Mouse (Mus musculus) kidney, postnatal 14 days (tissue): ENCODE measurements at regions not wholly inside any gene's neighbourhood (a gene's known extent, or its start where the extent isn't known, plus 50 kb on each side); places are given as distances from the start of the nearest gene placed in this dataset.
"Not testable (repeated sequence)": the region's sequence is repeated elsewhere in the genome, so short reads cannot be mapped to it uniquely, and the experiment has no call there.

Experiments used
- DNase-seq: peaks from one replicate; pipeline ENCODE4 v3.0.0; 2022; ENCODE audit warnings: mixed read lengths

DNA sequence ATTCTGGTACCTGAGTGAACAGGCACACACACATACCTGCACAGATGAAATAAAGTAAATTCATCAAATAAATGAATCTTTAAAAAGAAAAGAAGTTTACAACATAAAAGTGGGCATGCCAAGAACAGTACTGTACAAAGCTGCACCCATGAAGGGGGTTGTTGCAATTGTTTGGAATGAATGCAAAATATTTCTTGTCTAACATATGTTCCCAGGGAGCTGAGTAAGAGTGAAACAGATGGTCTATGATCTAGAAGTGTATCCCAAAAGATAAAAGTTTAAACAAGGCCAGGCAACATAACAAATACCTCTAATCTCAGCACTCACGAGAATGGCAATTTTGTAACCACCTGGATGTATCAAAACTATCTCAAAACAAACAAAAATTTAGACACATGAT lies 1685.5 kb upstream of the Dsel start:
- no peak for DNase-seq

DNA sequence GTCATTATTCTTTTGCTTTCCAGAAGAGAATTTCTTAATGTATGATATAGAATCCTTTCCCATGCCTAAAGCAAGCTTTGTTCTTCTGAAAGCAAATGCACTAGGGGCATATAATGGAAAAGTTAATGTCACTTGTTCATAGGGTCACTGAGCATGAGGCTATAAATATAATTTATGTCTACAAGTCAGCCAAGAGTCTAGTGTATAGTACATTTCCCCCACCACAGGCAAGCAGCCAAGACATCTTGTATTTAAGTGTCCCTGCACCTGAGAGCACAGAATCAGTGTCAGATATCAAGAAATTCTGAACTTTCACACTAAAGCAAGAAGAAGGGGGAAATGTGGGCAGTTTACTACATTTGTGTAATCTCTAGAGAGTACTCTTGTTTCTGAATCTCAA lies 1675.3 kb upstream of the Dsel start:
- no peak for DNase-seq

DNA sequence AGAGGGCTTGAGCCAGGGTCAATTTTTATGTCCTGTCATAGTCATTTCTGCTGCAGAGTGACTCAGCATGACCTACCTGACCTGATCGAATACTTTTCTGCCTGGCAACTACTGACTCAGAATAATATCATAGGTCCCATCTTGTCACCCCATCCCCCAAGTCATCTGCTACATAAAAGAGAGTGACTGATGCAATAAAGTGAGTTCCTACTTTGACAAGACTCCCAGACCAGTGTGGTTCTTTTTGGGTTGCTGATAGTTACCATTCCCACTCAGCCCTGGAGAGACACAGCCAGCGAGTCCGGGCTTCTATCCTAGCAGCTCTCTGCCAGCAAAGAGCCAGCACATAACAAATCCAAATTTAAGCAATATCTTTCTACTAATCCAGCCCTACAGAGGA lies 1665.8 kb upstream of the Dsel start:
- no peak for DNase-seq

DNA sequence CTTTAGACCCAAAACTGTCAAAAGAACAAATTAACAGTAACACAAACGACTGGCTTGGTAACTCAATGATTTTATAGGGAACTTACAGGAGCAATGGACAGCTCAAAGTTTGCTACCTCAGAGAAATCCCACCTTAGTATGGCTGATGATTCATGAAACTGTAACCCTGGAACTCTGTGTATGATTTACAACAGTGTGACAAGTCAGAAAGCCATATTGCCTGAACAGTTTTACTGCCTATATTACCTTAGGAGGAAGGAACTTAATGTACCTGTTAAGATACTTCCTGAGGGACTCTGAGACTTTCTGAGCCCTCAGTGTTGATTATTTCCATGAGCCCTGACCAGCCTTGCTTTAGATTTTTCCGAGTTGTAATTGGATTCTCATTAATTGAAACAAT lies 1631.3 kb upstream of the Dsel start:
- DNase-seq = no peak

DNA sequence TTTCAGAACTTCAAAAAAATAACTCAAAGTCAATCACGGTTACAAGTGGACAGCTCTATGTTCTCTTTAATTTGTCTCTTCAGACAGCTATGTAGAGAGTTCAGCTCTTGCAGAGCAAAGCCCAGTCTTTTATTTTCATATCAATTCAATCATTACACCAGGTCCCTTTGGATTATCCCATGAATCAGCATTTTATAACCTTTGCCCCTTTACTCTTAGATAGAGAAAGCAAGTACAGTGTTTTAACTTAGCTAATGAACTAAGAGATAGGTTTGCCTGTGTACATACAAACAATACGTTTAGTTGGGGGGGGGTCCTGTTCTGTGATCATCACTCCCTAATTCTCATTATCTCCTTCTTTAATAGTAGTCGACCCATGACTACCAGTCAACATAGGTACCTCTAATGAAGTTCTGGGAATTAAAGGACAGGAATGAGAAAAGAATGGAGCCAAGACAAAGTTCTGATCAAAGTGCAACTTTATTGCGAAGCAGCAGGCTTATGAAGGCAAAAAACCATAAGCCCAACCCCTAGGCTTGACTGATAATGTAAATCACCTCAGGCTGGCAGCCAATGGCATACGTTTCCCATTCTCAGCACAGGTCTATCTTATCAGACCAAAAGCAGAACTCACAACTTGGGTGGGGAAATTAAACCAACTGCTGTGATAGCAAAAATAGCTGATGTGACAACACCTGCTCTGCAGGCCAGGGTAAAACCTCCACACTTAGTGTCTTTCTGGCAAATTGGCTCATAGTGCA lies 1625.7 kb upstream of the Dsel start:
- DNase-seq = no peak

DNA sequence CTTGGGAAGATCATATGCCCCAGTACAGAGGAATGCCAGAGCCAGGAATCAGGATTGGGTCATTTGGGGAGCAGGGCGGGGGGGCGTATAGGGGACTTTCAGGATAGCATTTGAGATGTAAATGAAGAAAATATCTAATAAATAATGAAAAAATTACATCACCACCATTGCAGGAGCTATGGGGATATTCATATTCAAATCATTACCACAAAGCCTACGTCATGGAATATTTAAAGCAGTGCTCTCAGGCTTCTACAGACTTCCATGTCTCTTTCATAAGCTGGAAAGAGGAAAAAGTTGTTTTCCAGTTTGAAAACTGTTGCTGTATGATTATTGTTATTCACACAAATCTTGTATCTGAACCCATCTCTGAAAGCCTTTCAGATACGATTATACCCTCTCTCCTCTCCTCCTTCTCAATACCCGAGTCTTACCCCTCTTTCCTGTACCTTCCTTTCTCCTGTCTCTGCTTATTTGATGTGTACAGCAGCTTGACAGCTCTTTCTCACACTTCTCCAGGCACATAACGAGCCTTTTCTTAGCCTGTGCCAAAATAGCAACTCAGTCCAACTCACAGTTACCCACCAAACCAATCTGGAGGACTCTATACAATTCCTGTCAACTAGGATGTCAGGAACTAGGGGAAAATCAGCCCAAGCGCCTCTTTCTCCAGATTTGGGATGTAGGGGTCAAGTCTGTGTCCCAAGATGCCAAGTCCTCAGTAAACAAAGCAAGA lies 1592.0 kb upstream of the Dsel start:
- DNase-seq = no peak

DNA sequence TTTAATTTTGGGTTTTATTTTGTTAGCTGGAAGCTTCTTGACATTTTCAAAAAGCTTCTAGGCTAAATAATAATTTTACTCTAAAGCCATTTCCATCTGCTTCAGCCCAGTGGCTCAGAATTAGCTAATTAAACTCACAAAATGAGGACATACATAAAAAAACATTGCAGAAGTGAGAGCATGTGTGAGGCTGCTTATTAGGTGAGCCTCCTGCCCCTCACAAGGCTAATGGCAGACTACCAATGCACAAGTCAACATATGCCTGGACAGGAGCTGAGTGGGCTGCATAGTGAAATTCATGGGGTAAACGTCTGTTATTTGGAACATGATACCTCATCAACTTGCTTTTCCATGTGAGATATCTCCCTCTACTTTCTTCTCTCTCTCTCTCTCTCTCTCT lies 1569.0 kb upstream of the Dsel start:
- no peak for DNase-seq

DNA sequence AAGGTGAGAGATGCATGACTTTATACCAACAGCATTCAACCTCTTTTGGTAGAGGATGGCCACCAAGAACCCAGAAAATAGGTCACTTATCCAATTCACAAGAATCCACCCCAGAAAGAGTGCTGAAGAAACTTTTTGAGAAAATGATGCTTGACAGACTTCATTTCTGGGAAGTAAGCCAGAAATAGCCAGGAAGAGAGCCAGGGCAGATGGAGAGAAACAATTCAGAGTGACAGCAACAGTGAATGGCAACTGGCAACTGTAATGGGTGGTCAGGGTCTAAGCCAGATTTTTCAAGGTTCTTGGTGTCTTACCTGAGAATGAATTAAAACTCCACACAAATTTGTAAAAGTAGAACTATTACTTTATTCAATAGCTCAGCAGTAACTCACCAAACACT lies 1566.5 kb upstream of the Dsel start:
- DNase-seq = no peak

DNA sequence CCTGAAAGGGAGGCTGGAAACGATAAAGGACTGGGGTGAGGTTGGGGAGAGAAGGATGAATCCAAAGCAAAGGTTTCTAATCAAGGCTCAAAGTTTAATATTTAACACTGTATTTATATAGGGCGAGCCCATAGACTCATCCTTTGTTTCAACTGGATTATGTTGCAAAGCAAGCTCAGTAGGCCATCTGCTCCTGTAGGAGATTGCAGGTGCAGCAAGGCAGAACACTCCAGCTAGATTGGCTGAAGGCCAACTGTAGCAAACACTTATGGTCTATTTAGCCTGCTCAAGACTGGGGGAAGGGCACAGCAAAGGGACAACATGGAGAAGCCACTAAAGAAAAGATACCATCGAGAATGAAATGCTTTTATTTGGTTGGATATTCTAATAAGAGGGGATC lies 1548.1 kb upstream of the Dsel start:
- DNase-seq = peak; percentile 12

DNA sequence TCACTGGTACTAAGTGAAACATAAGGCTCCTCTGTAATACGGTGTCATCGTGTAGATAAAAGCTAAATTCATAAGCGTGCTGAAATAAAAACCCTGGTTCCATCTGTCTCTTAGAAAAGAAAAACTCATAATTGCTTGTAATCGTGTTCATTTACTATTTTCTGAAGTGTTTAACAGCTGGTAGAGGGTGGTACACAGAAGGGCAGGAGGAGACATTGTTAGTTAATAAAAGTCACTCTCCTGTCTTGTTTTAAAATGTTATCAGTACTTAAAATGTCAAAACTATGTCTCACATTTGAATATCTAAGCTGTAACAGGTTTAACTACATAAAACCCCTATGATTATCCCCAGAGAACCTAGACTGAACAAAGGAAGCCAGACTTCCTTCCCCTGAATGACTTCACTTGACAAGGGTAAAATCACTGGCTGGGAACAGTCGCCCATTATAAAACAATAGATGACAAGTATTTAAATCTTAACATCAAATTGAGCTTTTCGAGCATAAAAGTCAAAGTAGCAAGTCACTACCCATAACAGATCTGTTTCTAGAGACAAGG lies 1530.6 kb upstream of the Dsel start:
- no peak for DNase-seq

DNA sequence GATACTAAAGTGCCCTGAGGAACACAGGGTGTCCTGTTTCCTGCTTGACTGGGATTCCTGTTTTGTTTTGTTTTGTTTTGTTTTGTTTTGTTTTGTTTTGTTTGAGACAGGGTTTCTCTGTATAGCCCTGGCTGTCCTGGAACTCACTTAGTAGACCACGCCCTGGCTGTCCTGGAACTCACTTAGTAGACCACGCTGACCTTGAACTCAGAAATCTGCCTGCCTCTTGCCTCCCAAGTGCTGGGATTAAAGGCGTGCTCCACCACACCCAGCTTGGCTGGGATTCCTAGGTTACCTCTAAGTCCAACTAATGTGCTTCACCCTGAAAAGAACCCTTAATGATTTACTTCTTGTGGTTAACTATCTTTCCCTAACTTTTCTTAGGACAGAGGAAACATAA lies 1529.6 kb upstream of the Dsel start:
- not testable (repeated sequence) for DNase-seq

DNA sequence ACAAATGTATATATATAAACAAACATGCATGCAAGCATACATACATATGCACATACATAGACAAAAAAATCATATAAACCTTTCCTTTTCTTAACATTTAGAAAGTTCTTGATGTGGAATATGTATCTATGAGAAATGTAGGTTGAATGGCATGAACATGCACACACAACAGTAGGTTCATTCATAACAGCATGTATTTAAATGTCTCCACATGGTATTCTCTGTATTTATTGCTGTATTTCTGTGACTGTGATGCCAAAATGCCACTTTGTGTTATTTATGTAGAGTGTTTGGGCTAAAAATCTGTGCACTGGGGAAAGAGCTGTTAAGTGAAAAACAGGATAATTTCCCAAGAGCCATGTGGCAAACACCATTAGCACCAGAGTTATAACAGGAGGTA lies 1528.2 kb upstream of the Dsel start:
- no peak for DNase-seq

DNA sequence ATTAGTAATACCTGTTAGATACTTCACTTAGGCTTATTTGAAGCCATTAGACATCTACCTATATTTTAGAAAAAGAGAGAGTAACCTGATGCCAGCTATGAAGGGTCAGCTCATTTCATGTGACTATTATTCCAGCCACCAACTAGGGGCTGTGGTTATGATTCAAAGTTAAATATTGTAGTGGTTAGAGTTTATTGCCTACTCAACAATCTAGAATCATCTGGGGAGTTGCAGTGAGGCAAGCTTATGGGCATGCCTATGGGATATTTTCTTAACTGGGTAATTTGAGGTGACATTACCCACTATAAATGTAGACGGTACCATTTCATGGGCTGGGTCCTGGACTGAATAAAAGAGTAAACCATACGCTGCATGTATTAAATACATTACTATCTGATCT lies 1525.2 kb upstream of the Dsel start:
- DNase-seq = no peak

DNA sequence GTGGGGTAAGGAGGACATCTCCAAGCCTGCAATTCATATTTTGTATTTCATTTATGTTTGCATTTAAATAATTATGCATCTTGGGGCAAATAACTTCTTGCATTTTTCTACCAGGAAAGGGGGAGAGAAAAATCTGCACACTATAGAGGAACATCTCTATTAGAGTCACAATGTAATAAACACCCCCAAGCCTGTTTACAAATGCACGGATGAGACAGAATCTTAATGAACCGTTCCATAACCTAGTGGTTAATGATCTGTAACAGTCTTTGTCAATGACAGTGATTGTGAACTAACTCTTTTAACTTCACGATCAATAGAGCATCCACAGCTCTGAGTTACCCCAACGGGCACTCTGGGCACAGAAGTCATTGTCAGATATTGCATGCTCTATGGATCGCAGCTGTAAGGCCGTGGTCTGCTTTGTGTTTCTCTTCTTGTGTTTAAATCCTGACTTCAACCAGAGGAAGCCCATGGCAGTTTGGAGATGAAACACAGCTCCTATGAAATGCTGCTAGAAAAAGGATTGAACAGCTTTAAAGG lies 1520.2 kb upstream of the Dsel start:
- DNase-seq = no peak

DNA sequence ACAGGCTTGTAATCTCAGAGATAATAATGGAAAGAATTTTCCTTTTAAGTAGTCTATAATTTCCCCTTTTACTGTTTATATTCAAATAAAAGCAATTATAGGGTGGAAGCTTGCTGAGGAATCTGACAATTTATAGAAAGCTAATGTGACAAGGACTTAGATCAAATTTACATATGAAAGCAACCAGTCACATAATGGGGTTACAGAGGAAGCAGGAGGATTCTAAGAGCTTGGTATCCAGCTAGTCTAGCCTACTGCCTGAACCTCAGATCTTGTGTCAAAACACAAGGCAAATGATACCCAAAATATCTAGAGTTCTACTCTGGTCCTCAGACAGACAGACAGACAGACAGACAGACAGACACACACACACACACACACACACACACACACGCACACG lies 1519.0 kb upstream of the Dsel start:
- DNase-seq = no peak

DNA sequence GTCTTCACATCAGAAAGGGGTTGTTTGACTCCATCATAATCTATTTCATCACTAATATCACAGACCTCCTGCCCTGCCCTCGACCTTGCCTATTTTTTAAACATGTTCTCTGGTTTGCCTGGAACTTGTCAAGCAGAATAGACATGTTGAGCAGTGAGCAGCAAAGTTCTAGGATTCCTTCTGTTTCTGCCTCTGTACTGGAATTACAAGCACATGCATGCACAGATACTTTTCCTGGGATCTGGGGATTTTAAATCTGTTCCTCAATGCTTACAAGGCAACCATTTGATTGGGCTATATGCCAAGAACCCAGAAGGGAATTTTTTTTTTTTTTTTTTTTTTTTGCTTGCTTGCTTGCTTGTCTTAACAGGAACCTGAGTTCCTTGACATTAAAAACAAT lies 1508.0 kb upstream of the Dsel start:
- DNase-seq = no peak

DNA sequence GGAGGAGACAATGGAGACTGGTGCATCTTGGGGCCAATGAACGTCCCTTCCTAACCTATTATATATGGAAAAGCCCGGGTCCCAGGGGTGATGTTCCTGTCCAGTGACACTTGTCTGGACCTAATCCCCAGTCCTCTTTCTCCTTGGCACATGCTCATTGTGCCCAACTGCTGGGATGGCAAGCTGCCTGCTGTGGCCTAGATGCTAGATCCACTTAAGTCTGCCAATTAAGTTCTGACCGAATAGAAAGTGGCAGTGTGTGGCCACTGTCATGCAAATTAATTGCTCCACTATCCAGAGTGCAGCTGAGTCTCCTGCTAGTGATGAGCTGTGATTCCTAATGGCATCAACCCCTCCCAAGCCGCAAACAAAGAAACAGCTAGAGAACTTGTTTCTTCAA lies 1493.5 kb upstream of the Dsel start:
- DNase-seq = no peak

DNA sequence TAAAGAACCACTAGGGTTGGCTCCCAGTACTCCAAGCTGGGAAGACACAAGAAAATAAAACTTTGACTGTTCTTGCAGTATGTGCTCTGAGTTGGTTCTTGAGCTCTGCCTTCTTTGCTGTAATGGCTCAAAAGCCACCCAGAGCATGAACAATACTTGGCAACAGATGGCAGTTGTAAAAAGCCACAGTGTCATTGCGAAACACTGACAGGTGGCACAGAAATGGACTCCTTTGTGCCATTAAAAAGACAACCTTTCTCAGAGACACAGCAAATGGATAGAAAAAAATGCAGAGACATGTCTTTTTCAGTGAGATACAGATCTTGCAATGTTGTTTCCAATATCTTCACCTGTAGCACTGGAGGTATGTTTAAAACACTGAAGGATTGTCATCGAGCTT lies 1443.3 kb upstream of the Dsel start:
- no peak for DNase-seq

DNA sequence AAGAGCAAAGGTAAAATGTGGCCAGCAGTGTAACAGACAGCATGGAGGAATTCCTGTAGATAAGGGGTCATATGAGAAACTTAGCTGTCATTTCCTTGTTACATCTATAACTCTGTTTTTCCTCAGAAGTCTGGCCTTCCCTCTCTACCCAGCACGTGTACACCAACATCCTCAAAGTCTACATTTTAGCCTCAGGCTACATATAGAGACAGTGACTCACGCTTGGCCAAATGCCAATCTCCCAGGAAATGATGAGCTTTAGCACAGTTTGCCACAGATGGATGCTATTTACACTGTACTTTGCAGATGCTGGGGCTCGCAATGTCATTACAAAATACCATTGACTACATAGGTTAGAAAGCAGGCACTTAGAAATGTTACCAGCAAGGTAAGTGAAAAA lies 1433.1 kb upstream of the Dsel start:
- DNase-seq = no peak

DNA sequence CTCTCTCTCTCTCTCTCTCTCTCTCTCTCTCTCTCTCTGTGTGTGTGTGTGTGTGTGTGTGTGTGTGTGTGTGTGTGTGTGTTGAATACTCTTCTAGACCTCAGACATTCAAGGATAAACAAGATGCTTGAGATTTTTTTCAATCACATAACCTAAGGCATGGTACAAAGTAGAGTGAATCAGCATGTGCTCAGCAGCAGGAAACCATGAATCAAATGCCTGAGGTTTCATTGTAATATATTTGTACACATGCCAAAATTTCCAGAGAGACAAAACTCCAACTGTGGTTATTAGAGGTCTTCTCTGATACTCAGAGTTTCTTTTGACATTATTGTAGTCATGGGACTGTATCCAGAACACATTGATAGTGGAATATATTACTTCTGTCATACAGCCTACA lies 1423.5 kb upstream of the Dsel start:
- DNase-seq = no peak

DNA sequence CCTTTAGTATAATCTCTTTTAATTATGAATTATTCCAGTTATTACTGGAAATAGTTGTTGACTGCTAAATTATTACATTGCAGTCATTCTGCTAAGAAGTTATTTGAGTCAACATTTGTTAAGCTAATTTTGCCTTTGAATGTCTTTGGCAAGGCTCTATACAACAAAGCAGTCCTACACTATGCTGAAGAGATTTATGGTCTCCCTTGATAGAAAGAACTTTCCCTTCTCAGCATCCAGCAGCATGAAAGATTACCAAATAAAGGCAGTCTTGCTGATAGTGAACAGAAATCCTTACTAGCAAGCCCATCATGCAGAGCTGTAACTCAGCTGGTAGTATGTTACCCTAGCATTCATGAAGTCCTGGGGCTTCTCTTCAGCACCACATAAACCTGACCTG lies 1419.4 kb upstream of the Dsel start:
- no peak for DNase-seq

DNA sequence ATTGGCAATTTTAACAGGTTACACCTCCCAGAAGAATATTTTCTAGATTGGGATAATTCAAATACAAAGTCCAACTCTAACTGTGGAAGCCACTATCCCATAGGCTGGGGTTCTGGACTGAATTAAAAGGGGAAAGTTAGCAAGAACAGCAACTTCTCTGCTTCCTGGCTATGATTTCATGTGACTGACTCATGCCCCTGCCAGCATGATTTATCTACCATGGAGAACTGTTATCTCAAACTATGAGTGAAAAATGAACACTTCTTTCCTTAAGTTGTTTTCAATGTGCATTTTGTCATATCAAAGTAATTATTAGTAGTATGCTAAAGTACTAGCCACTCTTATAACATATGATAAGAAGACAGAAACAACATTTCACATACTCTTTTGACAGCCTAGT lies 1394.7 kb upstream of the Dsel start:
- DNase-seq = no peak

DNA sequence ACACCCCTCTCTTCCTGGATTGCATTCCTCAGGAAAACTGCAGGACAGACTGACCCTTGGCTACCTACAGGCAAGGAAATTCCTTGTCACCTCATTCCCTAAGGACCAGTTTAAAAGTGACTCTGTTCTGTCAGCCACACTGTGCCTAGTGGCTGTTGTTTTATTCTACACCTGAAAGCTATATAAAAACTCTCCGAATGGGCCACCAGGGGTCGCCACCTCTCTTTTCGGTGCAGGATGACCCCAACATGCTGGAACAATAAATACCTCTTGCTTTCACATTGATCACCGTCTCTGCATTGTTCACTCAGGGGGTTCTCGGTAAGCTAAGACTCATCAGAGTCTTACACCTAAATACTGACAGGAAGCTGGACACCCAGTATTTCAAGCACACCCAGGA lies 1382.6 kb upstream of the Dsel start:
- DNase-seq = no peak

DNA sequence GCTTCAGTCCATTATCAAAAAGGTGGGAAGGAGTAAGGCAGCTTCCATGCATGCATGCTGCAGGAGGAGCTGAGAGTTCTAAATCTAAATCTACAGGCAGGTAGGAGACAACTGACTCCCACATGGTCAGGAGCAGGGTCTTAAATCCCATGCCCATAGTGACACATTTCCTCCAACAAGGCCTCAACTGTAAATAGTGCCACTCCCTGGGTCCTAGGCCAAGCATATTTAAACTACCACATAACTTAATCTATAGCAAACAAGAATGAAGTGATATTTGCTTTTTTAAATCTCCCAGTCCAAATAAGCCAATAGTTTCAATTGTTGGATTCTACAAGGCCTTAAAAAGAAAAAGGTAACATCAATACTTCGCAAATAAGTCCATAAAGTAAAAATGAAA lies 1345.4 kb upstream of the Dsel start:
- DNase-seq = no peak
